Mouse (Mus musculus) midbrain, postnatal 0 days (tissue): ENCODE results near the gene Mef2a. TPM values are rescaled to one million over a fixed set of nuclear protein-coding genes. Genes with fewer than 3 reads are reported as not detected.

Experiments used
- ATAC-seq: fragments of 200-750 bp; cut with Nextera tagmentation; 2 replicates; pipeline ENCODE4 v1.8.0; 2017; ENCODE audit warnings: moderate number of reproducible peaks, mild to moderate bottlenecking, moderate TSS enrichment, moderate library complexity; ENCODE audit not compliant: low FRiP score
- DNase-seq: peaks from one replicate; pipeline ENCODE4 v3.0.0-alpha.2; 2015; ENCODE audit warnings: low spot score
- H3K27ac ChIP-seq: fragments of 300-500 bp; sonication (generic); 2 replicates; pipeline ENCODE4 v1.5.1; 2014; ENCODE audit warnings: low read depth, mild to moderate bottlenecking, low read length, mixed read lengths
- H3K27me3 ChIP-seq: fragments of 300-500 bp; sonication (generic); 2 replicates; pipeline ENCODE4 v1.6.1; 2014; ENCODE audit warnings: low read length, control low read depth, mixed read lengths; ENCODE audit not compliant: insufficient read depth
- H3K36me3 ChIP-seq: fragments of 300-500 bp; sonication (generic); 2 replicates; pipeline ENCODE4 v1.6.1; 2014; ENCODE audit warnings: low read length, control low read depth, mixed read lengths; ENCODE audit not compliant: insufficient read depth
- H3K4me1 ChIP-seq: fragments of 300-500 bp; sonication (generic); 2 replicates; pipeline ENCODE4 v1.6.1; 2014; ENCODE audit warnings: mild to moderate bottlenecking, control low read depth, antibody characterized with exemption, low read length, mixed read lengths; ENCODE audit not compliant: insufficient read depth
- H3K4me2 ChIP-seq: fragments of 300-500 bp; sonication (generic); 2 replicates; pipeline ENCODE4 v1.6.1; 2014; ENCODE audit warnings: low read depth, mild to moderate bottlenecking, low read length, mixed read lengths; ENCODE audit not compliant: poor library complexity, severe bottlenecking
- H3K4me3 ChIP-seq: fragments of 300-500 bp; sonication (generic); 2 replicates; pipeline ENCODE4 v1.5.1; 2014; ENCODE audit warnings: low read depth, mild to moderate bottlenecking, low read length, moderate library complexity
- H3K9ac ChIP-seq: fragments of 300-500 bp; sonication (generic); replicated peaks from 2 replicates; pipeline ENCODE4 v1.6.1; 2014; ENCODE audit warnings: mild to moderate bottlenecking, low read length, moderate library complexity, mixed read lengths; ENCODE audit not compliant: poor library complexity, severe bottlenecking
- H3K9me3 ChIP-seq: fragments of 300-500 bp; sonication (generic); 2 replicates; pipeline ENCODE4 v1.6.1; 2016; ENCODE audit warnings: low read length, control low read depth
- CTCF ChIP-seq: IDR thresholded peaks from 2 replicates; pipeline ENCODE4 v1.5.1; 2016; ENCODE audit warnings: antibody characterized with exemption, mild to moderate bottlenecking
- WGBS: fragments of 180-500 bp; shearing (Covaris S2); extraction: QIAGEN DNeasy Blood & Tissue Kit; methylation state at CpG from one replicate; pipeline ENCODE4 v1.1.7; 2014; 5-methylcytosine and 5-hydroxymethylcytosine counted together
- polyA plus RNA-seq: library from polyadenylated mRNA; unstranded; fragments of >200 nt; fragmentation: Nextera tagmentation; extraction: Ambion mirVana; gene quantifications from 2 replicates; pipeline ENCODE4 v1.2.1, GENCODE M21; 2015
- total RNA-seq: library from RNA; depleted of rRNA; stranded (reverse); fragments of >200 nt; gene quantifications from 2 replicates; pipeline ENCODE4 v1.2.3, GENCODE M21; 2014

Gene Mef2a
- total and polyA plus RNA-seq, 2 experiments from 2014 or later = 40.4 to 62.4 TPM

GRCm38 (mm10) chr7:67390760-67391159 is 18.1 kb upstream of the Mef2a start:
- no peak for ATAC-seq
- Histone ChIP-seq H3K27ac (no peak overlapping the region), H3K4me2 (no peak overlapping the region), H3K27me3 (no peaks in the 10 kb centered on the region), H3K4me3 (no peak overlapping the region), H3K36me3 (no peaks in the 10 kb centered on the region), H3K9ac (no peak overlapping the region), H3K4me1 (no peaks in the 10 kb centered on the region), H3K9me3 (no peaks in the 10 kb centered on the region)
- WGBS = 78% methylated on average over 5 of the region's 5 CpGs
- DNase-seq = no peak
- no peak for TF ChIP-seq CTCF

- Histone ChIP-seq H3K9ac (no peak overlapping the region), H3K27ac (no peak overlapping the region), H3K9me3 (no peaks in the 10 kb centered on the region), H3K36me3 (no peaks in the 10 kb centered on the region), H3K27me3 (no peaks in the 10 kb centered on the region), H3K4me1 (no peaks in the 10 kb centered on the region), H3K4me3 (no peak overlapping the region), H3K4me2 (no peak overlapping the region)
- no peak for DNase-seq
- WGBS = 81% methylated on average over 7 of the region's 7 CpGs
- no peak for ATAC-seq
- TF ChIP-seq CTCF = no peak
Measured at GRCm38 (mm10) chr7:67390095-67390494, 17.4 kb upstream of the Mef2a start.

DNA sequence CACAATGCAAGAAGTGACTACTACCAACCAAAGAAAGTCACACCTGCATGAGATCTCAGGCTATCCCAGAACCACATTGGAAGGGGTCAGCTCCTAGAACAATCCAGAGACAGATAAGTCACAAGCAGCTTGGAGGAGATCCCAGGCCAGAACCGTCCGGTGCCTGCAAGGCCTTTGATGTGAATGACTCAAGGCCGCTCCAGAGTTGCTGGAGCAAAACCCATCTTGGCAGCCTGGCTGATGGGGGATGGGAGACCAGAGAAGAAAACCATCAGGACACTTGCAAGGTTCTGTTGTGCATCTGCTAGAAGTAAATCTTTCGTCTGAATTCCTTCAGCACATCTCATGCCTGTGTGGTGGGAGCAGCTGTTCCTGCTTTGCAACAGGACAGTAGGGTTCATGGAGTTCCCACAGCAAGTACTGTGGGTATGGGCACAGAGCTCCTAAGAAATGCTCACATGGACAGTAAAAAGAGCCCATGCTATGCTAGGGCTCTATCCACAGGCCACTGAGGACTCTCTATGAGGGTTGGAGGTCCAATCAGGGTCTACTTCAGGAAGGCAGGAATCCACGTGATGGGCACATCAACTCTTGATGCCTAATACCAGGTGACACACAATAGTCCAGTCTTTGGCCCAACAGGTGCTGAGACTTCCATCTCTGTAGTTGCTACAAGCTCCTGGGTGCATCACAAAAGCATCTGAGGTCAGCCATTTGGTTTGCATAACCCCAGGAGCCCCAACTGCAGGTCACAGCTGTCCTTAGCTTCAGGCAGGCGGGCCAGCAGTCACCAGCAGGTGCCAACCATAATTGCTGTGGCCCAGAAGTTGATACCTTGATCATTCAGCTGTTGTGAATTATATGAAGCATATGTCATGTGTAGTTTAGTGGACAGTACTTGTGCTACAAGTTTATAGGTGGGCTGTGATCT is 12.5 kb upstream of the Mef2a start:
- Histone ChIP-seq H3K4me1 (no peaks in the 10 kb centered on the region), H3K36me3 (no peaks in the 10 kb centered on the region), H3K4me2 (no peak overlapping the region), H3K27me3 (no peaks in the 10 kb centered on the region), H3K9me3 (no peaks in the 10 kb centered on the region), H3K4me3 (no peak overlapping the region), H3K27ac (no peak overlapping the region), H3K9ac (no peak overlapping the region)
- 82% methylated on average over 6 of the region's 6 CpGs for WGBS
- ATAC-seq (no peak), DNase-seq (no peak)
- no peak for TF ChIP-seq CTCF

- no peak for TF ChIP-seq CTCF
- no peaks in the 10 kb centered on the region for H3K27me3 ChIP-seq
- ATAC-seq (no peak), DNase-seq (no peak)
- H3K9ac ChIP-seq = no peak overlapping the region
- H3K27ac ChIP-seq = no peak overlapping the region
- no peak overlapping the region for H3K4me3 ChIP-seq
- H3K9me3 ChIP-seq = no peaks in the 10 kb centered on the region
- H3K36me3 ChIP-seq = no peaks in the 10 kb centered on the region
- H3K4me1 ChIP-seq = no peaks in the 10 kb centered on the region
- WGBS = 89% methylated on average over 6 of the region's 6 CpGs
- no peak overlapping the region for H3K4me2 ChIP-seq
Measured at GRCm38 (mm10) chr7:67380174-67381129, 7.8 kb upstream of the Mef2a start.

- 84% methylated on average over 6 of the region's 6 CpGs for WGBS
- Histone ChIP-seq H3K27ac (no peak overlapping the region), H3K4me2 (no peak overlapping the region), H3K4me3 (no peak overlapping the region), H3K27me3 (no peaks in the 10 kb centered on the region), H3K9ac (no peak overlapping the region), H3K36me3 (no peaks in the 10 kb centered on the region), H3K9me3 (no peaks in the 10 kb centered on the region), H3K4me1 (no peaks in the 10 kb centered on the region)
- DNase-seq (no peak), ATAC-seq (no peak)
- no peak for TF ChIP-seq CTCF
Measured at GRCm38 (mm10) chr7:67376796-67377195, 4.1 kb upstream of the Mef2a start.
